Mouse (Mus musculus): ENCODE measurements around the gene Olfr364-ps1.

Olfr364-ps1 gene

GRCm38 (mm10) chr2:37139022-37139421, at the start of gene Olfr364-ps1:
TSS of gene Olfr364-ps1 (plus strand) at chr2:37139322.
- no peak for DNase-seq

GRCm38 (mm10) chr2:37117810-37118209, 21.3 kb upstream of the Olfr364-ps1 start, which contains the start of gene Olfr362:
TSS of gene Olfr362 (minus strand) at chr2:37117910.
- no peak for DNase-seq

- no peak for DNase-seq
Measured at GRCm38 (mm10) chr2:37187898-37188297, 48.8 kb downstream of the Olfr364-ps1 start, which contains the start of gene Olfr365. TSS of gene Olfr365 (plus strand) at chr2:37188198.

Measured in cerebellum, postnatal 25 days (tissue).